Comparison of ENCODE assay signal across 9 mouse cellular contexts in genomic region chr19:37239096-37239495, GRCm38 (mm10). TPM values are rescaled to one million over a fixed set of nuclear protein-coding genes. Genes with fewer than 3 reads are reported as not detected.
DNase-seq lines count a peak whose midpoint lies in the region; ATAC-seq and TF ChIP-seq lines count a peak whose summit lies in the region.
"Had no signal": no experiment of that assay in that cellular context is flagged by ENCODE, and none has a peak within 500 bp of the region (broad histone marks: within the 10 kb centered on the region; RNA-seq: fewer than 3 reads in every experiment).

No protein-coding gene starts in this region.

- H3K27ac ChIP-seq in kidney, postnatal 0 days, result no peak overlapping the region
- H3K27ac ChIP-seq in kidney, embryonic 16.5 days (ENCODE audit: low read length), result no peak overlapping the region
- H3K27ac ChIP-seq: embryonic facial prominence, embryonic 12.5 days; limb, embryonic 12.5 days had no signal

- no peak overlapping the region for H3K4me3 ChIP-seq in kidney, postnatal 0 days (replicated peaks; ENCODE audit: low read depth, low read length)
- no peak overlapping the region for H3K4me3 ChIP-seq in kidney, embryonic 16.5 days (ENCODE audit: low read length)
- H3K4me3 ChIP-seq: embryonic facial prominence, embryonic 12.5 days; limb, embryonic 12.5 days had no signal

- ATAC-seq in kidney, postnatal 0 days (replicated peaks; ENCODE audit: low FRiP score, low read depth), result no peak
- ATAC-seq in kidney, embryonic 16.5 days (ENCODE audit: low FRiP score, low TSS enrichment), result no peak

- H3K9ac ChIP-seq in kidney, postnatal 0 days (ENCODE audit: low read depth, low read length), result no peak overlapping the region
- H3K9ac ChIP-seq in kidney, embryonic 16.5 days (replicated peaks; ENCODE audit: low read length), result no peak overlapping the region
- H3K9ac ChIP-seq: embryonic facial prominence, embryonic 12.5 days; limb, embryonic 12.5 days had no signal

- H3K4me1 ChIP-seq in kidney, postnatal 0 days (replicated peaks; ENCODE audit: insufficient read depth, low read length), result no peaks in the 10 kb centered on the region
- H3K4me1 ChIP-seq in kidney, embryonic 16.5 days (ENCODE audit: insufficient read depth, low read length), result peaks cover 2% of the 10 kb centered on the region; the same call in 1 of the 2 replicates

- no peaks in the 10 kb centered on the region for H3K36me3 ChIP-seq in kidney, postnatal 0 days (ENCODE audit: insufficient read depth, low read length)
- no peaks in the 10 kb centered on the region for H3K36me3 ChIP-seq in kidney, embryonic 16.5 days (ENCODE audit: insufficient read depth, low read length)
- H3K36me3 ChIP-seq: embryonic facial prominence, embryonic 12.5 days; limb, embryonic 12.5 days had no signal

- peaks cover under 1% of the 10 kb centered on the region; the same call in 1 of the 2 replicates for H3K27me3 ChIP-seq in kidney, postnatal 0 days (ENCODE audit: insufficient read depth, low read length)
- peaks cover 25% of the 10 kb centered on the region for H3K27me3 ChIP-seq in kidney, embryonic 16.5 days (ENCODE audit: insufficient read depth, low read length)

- no peak overlapping the region for H3K4me2 ChIP-seq in kidney, postnatal 0 days (ENCODE audit: low read length)
- H3K4me2 ChIP-seq in kidney, embryonic 16.5 days (replicated peaks; ENCODE audit: low read depth, low read length), result no peak overlapping the region
- H3K4me2 ChIP-seq: embryonic facial prominence, embryonic 12.5 days; limb, embryonic 12.5 days had no signal

- H3K9me3 ChIP-seq in kidney, postnatal 0 days (replicated peaks; ENCODE audit: low read length), result no peaks in the 10 kb centered on the region
- no peaks in the 10 kb centered on the region; the same call in 1 of the 2 replicates for H3K9me3 ChIP-seq in kidney, embryonic 16.5 days (ENCODE audit: low read length)
- H3K9me3 ChIP-seq: embryonic facial prominence, embryonic 12.5 days; limb, embryonic 12.5 days had no signal

- TF ChIP-seq CTCF in kidney, postnatal 0 days (IDR thresholded peaks at IDR 0.05; ENCODE audit: low read depth), result no peak

- DNase-seq in kidney, postnatal 0 days (ENCODE audit: low spot score), result peak; percentile 86
- peak; percentile 60 for DNase-seq in MEL-GATA-1-ER (ENCODE audit: extremely low read depth, low read depth)
- DNase-seq in embryo, embryonic 10 days (ENCODE audit: low spot score), result peak; percentile 87
- DNase-seq in lung, postnatal 36 days, result peak; percentile 30
- no peak for DNase-seq in cerebellum, postnatal 36 days
- DNase-seq in thymus, adult 18-20 months, result no peak

- WGBS in kidney, postnatal 0 days, result 22% methylated on average over 4 of the region's 4 CpGs
- 24% methylated on average over 4 of the region's 4 CpGs for WGBS in kidney, embryonic 16.5 days

RNA-seq across cellular contexts. Expression of gene Cpeb3, which starts 30.7 kb away (rescaled TPM):
- polyA plus RNA-seq in kidney, postnatal 0 days (2015; fragmentation: Nextera tagmentation; extraction: Ambion mirVana), result 2.1 and 2.7 TPM in 2 replicates
- polyA plus RNA-seq in kidney, embryonic 16.5 days (2015; fragmentation: Nextera tagmentation; extraction: Ambion mirVana), result 0.73 and 1.3 TPM in 2 replicates

RNA-seq across cellular contexts. Expression of gene March5, which starts 31.8 kb away (rescaled TPM):
- 96.4 and 98.2 TPM in 2 replicates for polyA plus RNA-seq in kidney, postnatal 0 days (2015; fragmentation: Nextera tagmentation; extraction: Ambion mirVana)
- polyA plus RNA-seq in kidney, embryonic 16.5 days (2015; fragmentation: Nextera tagmentation; extraction: Ambion mirVana), result 74.4 and 79.8 TPM in 2 replicates

Comparison
In these comparisons a context has a peak if more than half of its experiments do, and no peak if none do; other contexts are left out.
1. DNase-seq: peak in kidney, postnatal 0 days (single experiment), MEL-GATA-1-ER (single experiment), embryo, embryonic 10 days (single experiment) and lung, postnatal 36 days (single experiment); none in cerebellum, postnatal 36 days (0 of 2) and thymus, adult 18-20 months (0 of 2).